Mouse (Mus musculus): Measurements from ENCODE around the gene BC003965. TPM values are rescaled to one million over a fixed set of nuclear protein-coding genes. Genes with fewer than 3 reads are reported as not detected.

BC003965 gene
- polyA plus RNA-seq (2012; rRNA removed): 24.3 and 25.5 TPM in 2 replicates

GRCm38 (mm10) chr17:25184129-25184691 is at the start of gene BC003965:
BC003965 (plus strand) TSS chr17:25184554.

GRCm38 (mm10) chr17:25162161-25162560 is 22.2 kb upstream of the BC003965 start, which contains the start of gene Ccdc154:
Ccdc154 (plus strand) TSS chr17:25162461.

GRCm38 (mm10) chr17:25175411-25175810 is 8.9 kb upstream of the BC003965 start, which contains the start of gene Gm38655:
Gm38655 (minus strand) TSS chr17:25175471.

GRCm38 (mm10) chr17:25188150-25189031 is 4.0 kb downstream of the BC003965 start, which contains the start of gene Unkl:
Unkl (plus strand) TSS chr17:25188397.

Other genes starting within 250 kb of the BC003965 start
- gene Mapk8ip3, start 247.6 kb upstream of the BC003965 start, polyA plus RNA-seq (2012; rRNA removed): 223 and 233 TPM in 2 replicates
- 43.2 and 49.2 TPM in 2 replicates for gene Jpt2, start 223.9 kb upstream of the BC003965 start, polyA plus RNA-seq (2012; rRNA removed)
- gene Cramp1l, start 168.8 kb upstream of the BC003965 start, polyA plus RNA-seq (2012; rRNA removed): 21.1 and 22.2 TPM in 2 replicates
- 23.7 and 25.6 TPM in 2 replicates for gene Ift140, start 168.5 kb upstream of the BC003965 start, polyA plus RNA-seq (2012; rRNA removed)
- 9.3 and 9.4 TPM in 2 replicates for gene Tmem204, start 101.0 kb upstream of the BC003965 start, polyA plus RNA-seq (2012; rRNA removed)
- gene Telo2, start 68.6 kb upstream of the BC003965 start, polyA plus RNA-seq (2012; rRNA removed): 44.7 and 46.3 TPM in 2 replicates
- gene Ptx4, start 63.8 kb upstream of the BC003965 start, polyA plus RNA-seq (2012; rRNA removed): 0.08 and 0.23 TPM in 2 replicates
- 41.6 and 42.0 TPM in 2 replicates for gene Clcn7, start 51.2 kb upstream of the BC003965 start, polyA plus RNA-seq (2012; rRNA removed)
- gene Ccdc154, start 22.1 kb upstream of the BC003965 start, polyA plus RNA-seq (2012; rRNA removed): 0.03 and 0.06 TPM in 2 replicates
- not detected in 2 replicates for gene Gm38655, start 9.1 kb upstream of the BC003965 start, polyA plus RNA-seq (2012; rRNA removed)
- gene Unkl, start 3.8 kb downstream of the BC003965 start, polyA plus RNA-seq (2012; rRNA removed): 25.4 and 27.6 TPM in 2 replicates
- gene Gnptg, start 55.6 kb downstream of the BC003965 start, polyA plus RNA-seq (2012; rRNA removed): 103 TPM in 2 replicates
- gene Tsr3, start 55.6 kb downstream of the BC003965 start, polyA plus RNA-seq (2012; rRNA removed): 43.7 and 45.7 TPM in 2 replicates
- gene Baiap3, start 71.8 kb downstream of the BC003965 start, polyA plus RNA-seq (2012; rRNA removed): 44.7 and 46.0 TPM in 2 replicates
- gene Ube2i, start 90.1 kb downstream of the BC003965 start, polyA plus RNA-seq (2012; rRNA removed): 481 TPM in 2 replicates
- gene Prss34, start 113.8 kb downstream of the BC003965 start, polyA plus RNA-seq (2012; rRNA removed): 0.04 TPM in 1 of 2 replicates, not detected in the other
- gene Prss28, start 124.1 kb downstream of the BC003965 start, polyA plus RNA-seq (2012; rRNA removed): not detected in 2 replicates
- not detected in 2 replicates for gene Prss29, start 134.1 kb downstream of the BC003965 start, polyA plus RNA-seq (2012; rRNA removed)
- 0.08 TPM in 1 of 2 replicates, not detected in the other for gene Tpsab1, start 161.0 kb downstream of the BC003965 start, polyA plus RNA-seq (2012; rRNA removed)
- 0.76 and 2.8 TPM in 2 replicates for gene Tpsb2, start 181.8 kb downstream of the BC003965 start, polyA plus RNA-seq (2012; rRNA removed)
- gene Tpsg1, start 184.7 kb downstream of the BC003965 start, polyA plus RNA-seq (2012; rRNA removed): 0.10 and 0.11 TPM in 2 replicates
- gene Cacna1h, start 249.2 kb downstream of the BC003965 start, polyA plus RNA-seq (2012; rRNA removed): 87.9 and 99.5 TPM in 2 replicates

Measured in central nervous system, embryonic 18 days (tissue).